Mouse (Mus musculus) mouse trophoblast stem cell (cell line): ENCODE measurements around the gene Kif13a.

ENCODE experiments used
- in situ Hi-C, 2 experiments: fragments of 300-500 bp; cut with MseI, MboI; formaldehyde crosslinking; loops; 2 replicates in 1 of 2; 3 replicates in 1 of 2; pipeline ENCODE4 v1.15.1; 2025

Kif13a gene

DNA sequence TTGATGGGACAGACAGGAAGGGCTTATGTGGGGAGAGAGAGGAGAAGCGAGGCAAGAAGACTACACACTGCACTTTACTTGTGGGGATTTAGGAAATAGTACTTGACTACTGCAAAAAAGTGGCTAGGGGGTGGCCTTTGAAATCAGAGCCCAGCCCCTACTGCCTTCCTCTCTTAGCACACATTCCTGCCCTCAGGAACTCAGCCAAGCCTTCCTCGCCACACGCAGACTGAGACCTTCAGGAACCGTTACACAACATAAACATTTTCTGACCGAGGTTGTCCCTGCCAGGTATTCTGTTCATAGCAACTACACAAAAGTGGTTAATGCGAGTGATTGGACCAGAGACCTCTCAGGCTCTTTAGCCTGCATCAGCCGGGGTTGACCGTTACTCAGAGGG is 8.1 kb downstream of the Kif13a start:
- in situ Hi-C loops, result no loop called here

DNA sequence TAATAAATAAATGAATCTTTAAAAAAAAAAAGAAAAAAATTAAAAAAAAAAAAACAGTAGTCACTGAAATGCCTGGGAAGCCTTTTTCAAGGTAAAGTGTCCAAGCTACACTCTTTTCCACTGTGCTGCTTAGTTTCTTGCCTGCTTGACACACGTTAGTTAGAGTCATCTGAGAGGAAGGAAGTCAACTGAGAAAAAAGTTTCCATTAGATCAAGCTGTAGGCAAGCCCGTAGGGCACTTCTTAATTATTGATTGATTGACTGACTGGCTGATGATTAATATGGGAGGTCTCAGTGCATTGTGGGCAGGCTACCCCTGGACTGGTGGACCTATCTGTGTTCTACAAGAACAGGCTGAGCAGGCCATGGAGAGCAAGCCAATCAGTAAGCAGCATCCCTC is 9.9 kb downstream of the Kif13a start:
- in situ Hi-C loops, result no loop called here

DNA sequence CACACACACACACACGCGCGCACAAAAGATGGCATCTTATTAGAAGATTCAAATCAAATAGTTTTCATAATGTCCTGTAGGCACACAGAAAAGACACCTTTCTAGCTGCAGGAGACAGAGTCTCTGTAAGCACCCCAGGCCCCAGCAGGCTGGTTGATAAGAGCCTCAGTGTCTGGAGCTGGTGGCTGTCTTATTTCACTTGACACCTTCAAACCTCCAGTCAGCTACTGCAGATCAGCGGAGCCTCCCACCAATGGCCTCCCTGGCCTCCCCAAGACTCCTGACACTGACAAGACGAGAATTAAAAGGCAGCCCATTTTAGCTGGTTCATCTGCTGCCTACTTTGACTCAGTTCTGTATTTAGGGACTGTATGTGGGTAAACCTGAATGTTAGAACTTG is 11.2 kb downstream of the Kif13a start:
- in situ Hi-C loops, result no loop called here

DNA sequence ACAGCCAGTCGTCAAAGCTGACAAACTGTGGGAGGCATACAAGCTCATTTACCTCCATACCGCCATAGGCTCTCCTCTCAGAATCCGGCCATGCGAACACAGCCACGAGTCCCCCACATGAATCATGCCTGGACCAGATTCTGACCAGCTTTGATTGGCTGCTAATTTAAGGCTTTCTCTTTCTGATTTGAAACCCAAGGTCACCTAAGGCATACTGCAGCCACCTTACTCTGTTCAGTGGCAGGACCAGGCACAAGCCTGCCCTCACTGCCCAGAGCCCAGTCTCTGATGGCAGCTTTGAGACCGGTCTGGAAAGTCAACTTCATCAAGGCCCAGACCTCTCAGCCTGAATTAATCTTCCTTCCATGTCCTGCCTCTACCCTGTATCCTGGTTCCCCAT is 17.7 kb downstream of the Kif13a start:
- in situ Hi-C loops, result no loop called here

DNA sequence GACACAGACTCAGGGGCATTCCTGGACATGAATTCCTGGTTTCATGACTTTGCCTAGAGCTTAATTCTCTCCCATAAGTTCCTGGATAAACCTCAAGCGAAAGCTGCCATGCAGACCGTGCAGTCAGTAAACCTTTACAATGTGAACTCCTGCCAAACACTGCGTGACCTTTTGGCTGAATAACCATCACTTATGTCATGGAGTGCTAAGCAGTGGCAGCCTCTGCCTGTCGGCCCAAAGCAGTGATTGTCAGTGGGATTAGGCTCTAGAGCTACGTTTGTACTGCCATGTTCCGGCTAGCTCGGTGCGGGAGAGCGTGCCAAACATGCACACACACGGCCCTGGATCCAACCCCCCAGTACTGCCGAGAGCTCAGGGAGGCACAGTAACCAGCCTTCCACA is 18.6 kb downstream of the Kif13a start:
- in situ Hi-C loops, result no loop called here

DNA sequence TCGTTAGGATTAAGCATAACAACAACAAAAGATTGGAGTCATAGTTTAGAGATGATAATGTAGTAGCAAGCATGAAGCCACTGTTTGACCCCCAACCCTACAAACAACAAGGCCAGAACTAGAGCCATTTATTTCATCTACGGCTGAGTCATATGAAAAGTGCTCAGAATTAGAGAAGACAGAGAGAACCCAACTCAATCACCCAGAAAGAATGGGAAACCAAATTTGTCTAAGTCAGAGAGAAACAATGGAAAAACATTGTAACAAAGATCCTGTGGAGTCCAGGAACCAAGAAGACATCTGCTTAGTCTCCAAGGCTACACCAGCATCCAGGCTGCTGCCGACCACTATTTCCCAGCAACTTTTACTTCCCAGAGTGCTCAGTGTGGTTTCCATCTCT is 19.7 kb downstream of the Kif13a start:
- in situ Hi-C loops, result no loop called here

DNA sequence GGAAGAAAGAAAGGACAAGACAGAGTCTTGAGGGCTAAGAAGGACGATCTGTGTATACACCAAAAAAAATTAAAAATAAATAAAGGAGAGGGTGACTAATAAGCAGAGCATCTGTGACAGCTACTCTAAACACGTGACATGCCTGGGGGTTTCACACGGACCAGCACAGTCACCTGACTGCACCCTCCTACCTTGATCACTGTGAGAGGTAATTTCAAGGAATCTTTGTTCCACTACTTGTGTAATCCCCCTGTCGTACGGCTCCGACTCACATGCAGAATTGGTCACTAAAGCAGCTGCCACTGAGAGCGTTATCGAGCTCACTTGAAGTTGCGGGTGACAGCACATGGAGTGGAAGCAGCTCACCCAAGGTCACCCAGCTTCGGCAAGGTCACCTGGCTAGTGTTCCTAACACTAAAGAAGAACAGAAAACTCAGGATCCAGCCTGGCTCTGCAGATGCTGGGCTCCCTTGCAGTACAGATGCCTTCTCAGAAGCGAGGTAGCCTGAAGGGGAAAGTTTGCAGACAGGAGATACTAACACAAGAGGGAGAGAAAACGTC is 20.6 kb downstream of the Kif13a start:
- in situ Hi-C loops, result no loop called here

DNA sequence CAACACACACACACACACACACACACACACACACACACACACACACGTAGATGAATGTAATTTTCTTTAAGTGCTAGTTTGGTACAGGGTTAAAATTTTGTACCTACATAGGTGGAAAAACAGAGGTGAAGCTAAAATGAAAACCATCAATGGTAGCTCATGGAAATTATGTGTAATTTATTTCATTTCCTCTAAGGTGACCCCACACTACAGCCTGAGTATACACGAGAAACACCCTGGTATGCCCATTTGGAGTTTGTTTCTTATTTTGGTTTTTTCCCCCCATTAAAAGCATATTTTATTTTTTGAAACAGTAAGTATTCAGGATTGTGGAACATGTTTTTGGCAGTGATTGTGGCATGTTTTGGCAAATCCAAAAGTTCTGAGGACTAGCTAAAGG is 21.3 kb downstream of the Kif13a start:
- in situ Hi-C loops, result no loop called here

DNA sequence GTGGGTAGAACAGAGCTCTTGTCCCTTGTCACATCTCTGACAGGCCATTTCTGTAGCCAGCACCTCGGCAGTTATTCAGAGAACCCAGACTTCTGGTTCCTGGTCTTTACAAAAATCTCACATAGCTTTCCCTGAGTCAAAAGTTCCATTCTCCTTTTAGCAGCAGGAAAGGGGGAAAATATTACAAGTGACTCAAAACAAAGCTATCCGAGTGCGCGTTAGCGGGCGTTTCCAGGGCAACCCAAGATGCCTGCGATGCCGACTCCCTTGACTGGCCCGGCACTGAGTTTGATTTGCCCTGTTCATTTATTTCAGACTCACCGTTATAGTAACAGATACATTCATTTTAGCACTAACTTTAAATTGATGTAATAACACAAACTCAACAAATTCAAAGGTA is 21.8 kb downstream of the Kif13a start:
- in situ Hi-C loops, result no loop called here

DNA sequence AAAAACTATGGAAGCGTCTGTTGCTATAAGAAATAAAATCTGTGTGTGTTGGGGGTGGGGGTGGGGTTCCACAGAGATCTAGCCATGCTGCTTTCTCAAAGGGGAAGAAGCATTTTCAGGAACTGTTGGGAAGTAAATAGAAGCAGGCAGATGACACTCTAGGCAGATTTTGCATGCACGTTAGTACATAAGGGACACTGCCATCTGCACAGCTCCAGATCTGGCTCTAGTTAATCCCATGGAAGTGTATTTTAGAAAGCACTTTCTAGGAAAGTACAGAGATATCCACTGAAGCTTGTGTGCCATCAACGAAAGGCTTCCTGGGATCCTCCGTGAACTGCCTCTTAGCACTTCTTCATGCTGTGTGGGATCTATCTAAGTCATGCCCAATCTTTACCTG is 22.6 kb downstream of the Kif13a start:
- in situ Hi-C loops, result no loop called here

DNA sequence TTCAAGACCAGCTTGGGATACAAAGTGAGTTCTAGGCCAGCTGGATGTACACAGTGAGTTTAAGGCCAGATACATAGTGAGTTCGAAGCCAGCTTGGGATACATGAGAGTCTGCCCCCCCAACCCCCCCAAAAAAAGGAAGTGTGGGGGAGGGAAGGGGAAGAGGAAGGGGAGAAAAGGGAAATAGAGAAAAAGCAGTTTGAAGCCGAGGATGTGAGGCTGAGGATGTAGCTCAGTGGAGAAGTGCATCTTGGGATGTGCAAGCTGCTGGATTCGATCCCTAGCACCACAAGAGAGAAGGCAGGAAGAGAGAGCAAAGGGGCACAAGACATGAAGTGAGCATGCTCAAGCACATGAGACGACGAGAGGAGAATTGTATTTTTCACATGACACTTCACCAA is 23.7 kb downstream of the Kif13a start:
- in situ Hi-C loops, result no loop called here

DNA sequence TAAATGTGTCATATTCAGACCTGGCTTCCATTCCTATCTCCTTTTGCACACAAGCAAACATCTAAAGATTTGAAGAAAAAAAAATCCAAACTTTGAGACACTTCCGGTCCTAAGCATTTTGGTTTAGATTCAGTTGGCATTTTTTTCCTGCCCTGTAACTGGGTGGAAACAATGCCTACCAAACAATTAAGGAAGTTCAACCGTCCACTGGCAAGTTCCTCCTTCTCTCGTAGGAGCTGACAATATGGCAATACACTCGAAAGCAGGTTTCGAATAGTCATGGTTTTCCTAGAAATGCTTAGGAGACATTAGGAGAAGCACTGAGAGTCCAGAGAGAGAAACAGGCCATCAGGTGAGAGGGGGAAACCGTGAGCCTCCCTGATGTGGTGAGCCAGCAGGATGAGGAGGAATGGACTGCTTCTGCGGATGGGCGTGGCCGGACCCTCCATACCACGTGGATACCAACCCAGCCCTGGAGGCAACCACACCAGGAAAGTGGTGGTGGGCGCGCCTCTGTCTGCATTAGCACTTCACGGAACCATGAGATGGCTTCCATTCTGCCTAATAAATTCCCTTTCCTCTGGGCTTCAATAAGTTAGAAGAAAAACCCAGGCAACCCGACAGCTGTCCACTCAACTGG is 24.6 kb downstream of the Kif13a start:
- in situ Hi-C loops, result no loop called here

DNA sequence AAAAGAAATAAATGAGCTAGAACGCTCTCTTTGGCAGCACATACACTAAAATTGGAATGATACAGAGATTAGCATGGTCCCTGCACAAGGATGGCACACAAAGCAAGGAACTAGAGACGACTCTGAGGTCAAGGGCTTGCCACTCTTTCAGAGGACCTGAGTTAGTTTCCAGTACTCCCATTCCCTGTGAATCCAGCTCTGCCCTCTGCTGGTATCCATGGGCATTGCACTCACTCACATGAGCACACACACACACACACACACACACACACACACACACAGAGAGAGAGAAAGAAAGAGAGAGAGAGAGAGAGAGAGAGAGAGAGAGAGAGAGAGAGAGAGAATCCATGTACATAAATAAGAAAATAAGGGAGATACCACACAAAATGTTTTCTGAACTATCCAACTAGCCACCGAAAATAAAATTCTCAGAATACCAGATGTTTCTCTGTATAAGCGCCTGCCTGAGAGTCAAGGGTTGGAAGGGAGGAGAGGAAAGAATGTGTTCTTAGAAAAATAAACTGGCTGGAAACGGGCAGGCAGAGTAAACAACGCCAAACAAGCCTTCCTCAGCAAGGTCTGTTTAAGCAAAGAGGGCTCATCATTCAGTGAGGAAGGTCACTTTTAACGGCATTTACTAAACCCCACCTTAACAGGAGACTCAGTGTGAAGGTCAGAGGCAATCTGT is 27.0 kb downstream of the Kif13a start:
- in situ Hi-C loops, result no loop called here

DNA sequence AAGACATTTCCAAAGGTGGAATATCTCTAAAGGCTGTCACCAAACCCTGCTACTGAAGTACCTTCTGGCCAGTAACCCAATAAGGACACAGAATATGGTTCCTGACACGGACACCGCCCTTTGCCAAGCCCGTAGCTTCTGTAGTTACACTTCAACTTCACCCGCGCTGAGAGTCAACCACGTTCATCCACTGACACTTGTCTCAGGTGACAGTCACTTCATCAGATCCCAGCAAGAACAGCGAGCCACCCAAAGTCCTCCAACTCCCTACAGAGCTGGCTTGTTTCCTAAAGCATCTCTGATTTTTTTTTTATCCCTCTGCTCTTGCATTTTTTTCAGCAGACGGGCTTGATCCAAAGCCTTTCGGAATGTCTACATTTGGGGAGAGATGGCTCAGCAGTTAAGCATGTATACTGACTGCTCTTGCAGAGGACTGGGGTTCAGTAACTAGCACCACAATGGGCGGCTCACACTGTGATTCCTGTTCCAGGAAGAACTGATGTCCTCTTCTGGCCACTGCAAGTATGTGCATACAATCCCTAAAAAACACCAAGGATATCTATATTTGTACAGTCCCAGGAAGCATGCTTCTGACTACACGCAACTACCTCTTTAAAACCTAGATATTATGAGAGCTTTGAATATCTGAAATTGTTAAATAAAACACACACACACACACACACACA is 28.7 kb downstream of the Kif13a start:
- in situ Hi-C loops, result no loop called here

DNA sequence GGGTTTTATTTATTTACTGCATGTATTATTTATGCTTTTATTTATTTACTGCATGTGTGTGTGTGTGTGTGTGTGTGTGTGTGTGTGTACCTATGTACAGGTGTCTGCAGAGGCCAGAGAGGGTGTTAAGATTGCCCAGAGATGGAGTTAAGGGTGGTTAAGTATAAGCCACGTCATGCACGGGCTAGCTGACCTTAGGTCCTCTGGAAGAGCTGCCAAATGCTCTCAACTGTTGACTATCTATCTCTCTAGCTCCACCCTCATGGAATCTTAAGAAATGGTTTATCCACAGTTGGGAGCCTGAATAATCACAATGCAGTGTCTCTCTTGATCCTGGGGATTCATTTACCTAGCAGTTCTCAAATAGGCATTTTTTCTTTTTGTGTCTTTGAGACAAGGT is 30.8 kb downstream of the Kif13a start:
- in situ Hi-C loops, result no loop called here

DNA sequence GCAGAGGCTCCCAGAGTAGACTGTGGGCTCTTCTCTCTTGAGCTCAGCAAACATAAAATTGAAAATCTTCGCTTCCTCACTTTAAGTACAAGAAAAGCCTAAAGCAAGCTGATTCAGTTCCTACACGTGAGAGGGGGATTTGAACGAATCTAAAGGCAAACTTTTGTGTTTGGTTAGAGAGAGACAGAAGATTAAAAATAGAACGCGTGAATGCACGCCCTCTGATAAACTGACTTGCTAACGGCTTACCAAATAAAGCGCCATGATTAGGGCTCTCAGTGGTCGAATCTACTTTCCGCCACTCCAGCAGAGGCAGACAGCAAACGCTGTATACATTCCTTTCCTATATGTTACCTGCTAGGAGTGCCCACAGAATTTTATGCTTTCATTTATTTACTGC is 31.3 kb downstream of the Kif13a start:
- in situ Hi-C loops, result no loop called here

DNA sequence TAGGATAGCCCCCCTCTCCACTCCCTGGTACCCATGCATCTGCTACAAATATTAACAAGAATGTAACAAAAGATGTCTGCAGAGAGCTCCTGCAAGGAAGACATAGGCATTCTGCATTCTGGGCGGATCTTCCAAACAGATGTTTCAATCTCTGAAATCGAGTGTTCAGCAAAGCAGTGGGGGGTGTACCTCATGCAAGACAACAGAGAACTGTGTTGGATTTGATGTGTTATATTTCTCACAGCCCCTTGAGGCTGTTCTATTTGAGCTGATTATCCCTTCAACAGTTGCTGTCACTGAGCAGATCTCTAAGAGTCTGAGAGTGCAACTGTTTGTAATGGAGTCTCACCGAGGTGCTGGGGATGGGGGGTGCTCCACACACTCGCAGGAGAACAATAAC is 37.3 kb downstream of the Kif13a start:
- in situ Hi-C loops, result no loop called here

DNA sequence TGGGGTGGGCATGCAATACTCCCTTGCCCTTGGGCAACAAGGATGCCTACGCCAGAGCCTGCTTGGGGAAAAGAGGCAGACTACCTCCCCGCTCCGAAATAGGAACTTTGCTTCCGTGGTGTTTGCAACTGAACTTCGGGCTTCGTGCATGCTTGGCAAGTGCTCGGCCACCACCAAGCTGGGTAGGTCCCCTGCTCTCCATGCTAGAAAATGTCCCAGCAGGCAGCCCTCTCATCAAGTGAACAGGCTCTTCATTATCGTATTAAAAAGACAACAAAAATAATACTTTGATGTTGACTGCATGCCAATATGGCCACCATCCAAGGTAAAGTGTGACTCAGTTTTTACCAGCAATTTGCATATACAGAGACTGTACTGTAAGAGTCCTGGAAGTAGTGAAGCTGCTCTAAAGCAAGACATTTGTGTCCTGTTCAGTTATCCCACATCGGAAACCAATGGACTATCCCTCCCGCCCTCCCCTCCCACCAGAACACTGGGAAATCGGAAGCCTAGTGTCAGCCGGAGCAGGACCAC is 41.5 kb downstream of the Kif13a start:
- in situ Hi-C loops, result no loop called here

DNA sequence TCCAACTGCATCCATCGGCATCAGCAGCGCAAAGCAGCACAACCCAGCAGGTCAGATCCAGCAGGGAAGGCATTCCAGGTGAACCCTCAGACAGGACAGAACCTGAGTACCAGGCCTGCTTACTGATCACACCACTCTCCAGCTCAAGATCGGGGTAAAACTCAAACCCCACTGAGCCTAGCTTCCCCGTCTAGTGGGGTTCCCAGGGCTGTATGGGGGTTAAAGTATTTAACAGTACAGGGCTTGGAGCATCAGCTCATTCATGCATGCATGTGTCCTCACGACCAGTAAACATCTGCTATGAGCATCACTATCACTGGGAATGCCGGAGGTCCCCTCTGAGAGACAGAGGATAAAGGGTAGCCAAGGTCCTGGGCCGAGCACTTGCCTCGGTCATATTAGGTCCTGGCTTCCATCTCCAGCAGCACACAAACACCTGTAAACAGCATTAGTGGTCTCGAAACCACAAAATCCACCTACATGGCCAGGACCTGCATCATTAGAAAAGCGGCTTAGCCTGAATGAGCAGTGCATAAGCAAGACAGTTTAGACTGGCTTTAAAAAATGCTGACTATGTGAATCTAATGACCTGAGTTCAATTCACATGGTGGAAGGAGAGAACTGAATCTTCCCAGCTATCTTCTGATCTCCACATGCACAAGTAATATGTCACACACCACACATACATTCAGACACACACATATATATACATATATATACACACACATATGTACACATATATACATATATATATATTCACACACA is 43.0 kb downstream of the Kif13a start:
- in situ Hi-C loops, result no loop called here

DNA sequence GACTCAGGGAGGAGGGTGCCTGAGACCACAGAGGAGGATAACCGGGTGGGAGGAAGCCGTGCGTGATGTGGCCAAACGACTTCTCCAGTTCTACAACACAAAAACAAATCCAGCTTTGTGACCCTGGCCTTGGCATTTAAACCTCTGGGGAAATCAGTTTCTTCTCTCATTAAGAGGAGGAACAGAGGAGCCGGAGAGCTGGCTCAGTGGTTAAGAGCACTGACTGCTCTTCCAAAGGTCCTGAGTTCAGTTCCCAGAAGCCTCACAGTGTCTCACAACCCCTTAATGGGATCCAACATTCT is 44.0 kb downstream of the Kif13a start:
- in situ Hi-C loops, result no loop called here

DNA sequence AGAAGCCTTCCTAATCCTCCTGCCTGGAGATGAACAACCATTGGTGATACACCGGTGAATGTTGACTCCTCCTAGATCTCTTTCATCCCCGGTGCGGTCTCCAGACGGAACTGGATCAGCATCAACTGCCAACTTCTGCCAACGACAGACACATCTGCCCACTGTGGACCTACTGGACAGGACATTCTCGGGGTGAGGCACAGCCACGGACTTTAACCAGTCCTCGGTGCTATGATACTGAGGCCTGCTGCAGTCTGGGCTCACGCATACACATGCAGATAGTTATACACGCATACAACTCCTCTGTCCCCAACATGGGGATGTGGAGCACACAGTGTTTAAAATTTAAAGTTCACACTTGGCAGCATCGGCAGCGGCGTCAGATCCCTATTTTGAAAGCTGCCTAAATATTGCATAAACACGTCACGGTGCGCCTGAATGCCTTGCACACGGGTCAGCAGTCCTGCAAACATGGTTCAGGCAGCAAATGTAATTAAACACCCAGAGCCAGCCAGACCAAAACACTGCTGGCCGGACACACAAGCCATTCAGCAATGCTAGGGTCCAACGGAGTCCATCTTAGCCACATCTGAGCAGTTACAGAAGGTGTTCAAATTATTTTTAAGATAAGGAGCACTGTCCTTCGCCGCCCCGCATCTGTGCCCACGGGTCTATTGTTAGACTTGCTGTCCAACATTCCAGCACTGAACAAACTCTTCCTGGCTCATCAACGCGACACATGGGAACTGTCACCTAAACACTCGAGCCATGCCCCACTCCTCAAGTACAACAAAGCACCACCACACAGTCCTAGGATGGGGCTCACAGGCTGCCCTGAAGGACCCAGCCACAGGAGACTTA is 44.5 kb downstream of the Kif13a start:
- in situ Hi-C loops, result no loop called here
